Mouse (Mus musculus): ENCODE data around the gene Gm12800. TPM values are rescaled to one million over a fixed set of nuclear protein-coding genes. Genes with fewer than 3 reads are reported as not detected.

The Gm12800 gene
- polyA plus RNA-seq (2021; fragmentation: Nextera tagmentation) = not detected in 2 replicates
- long read RNA-seq, experiment 1 = 0 reads
- long read RNA-seq, experiment 2 = 0 reads

GRCm38 (mm10) chr4:101908821-101909220 lies at the start of gene Gm12800:
Gene Gm12800 (plus strand): TSS chr4:101909121.

GRCm38 (mm10) chr4:101893656-101894420 lies 15.1 kb upstream of the Gm12800 start, which contains the start of gene C130073F10Rik:
Gene C130073F10Rik (minus strand): TSS chr4:101893789.

GRCm38 (mm10) chr4:101940107-101940506 lies 31.2 kb downstream of the Gm12800 start, which contains the start of gene Gm12794:
Gene Gm12794 (plus strand): TSS chr4:101940407.

Other genes with a start within 250 kb of the Gm12800 start
- 0.44 and 1.8 TPM in 2 replicates for gene Lepr, start 191.7 kb upstream of the Gm12800 start, polyA plus RNA-seq (2021; fragmentation: Nextera tagmentation)
- gene B020004J07Rik, start 65.1 kb upstream of the Gm12800 start, polyA plus RNA-seq (2021; fragmentation: Nextera tagmentation) = not detected in 2 replicates
- gene C130073F10Rik, start 15.3 kb upstream of the Gm12800 start, polyA plus RNA-seq (2021; fragmentation: Nextera tagmentation) = not detected in 2 replicates
- not detected in 2 replicates for gene Gm12794, start 31.3 kb downstream of the Gm12800 start, polyA plus RNA-seq (2021; fragmentation: Nextera tagmentation)
- not detected in 2 replicates for gene Gm12790, start 71.9 kb downstream of the Gm12800 start, polyA plus RNA-seq (2021; fragmentation: Nextera tagmentation)
- gene Gm12789, start 77.5 kb downstream of the Gm12800 start, polyA plus RNA-seq (2021; fragmentation: Nextera tagmentation) = not detected in 2 replicates
- 44.6 and 47.2 TPM in 2 replicates for gene Pde4b, start 178.4 kb downstream of the Gm12800 start, polyA plus RNA-seq (2021; fragmentation: Nextera tagmentation)

All from layer of hippocampus, adult 6 months (tissue).